Mouse (Mus musculus) cerebellum, adult 2 months (tissue): ENCODE results near the gene Entr1.

Source experiments
- CTCF ChIP-seq: fragments of 200-500 bp; IDR thresholded peaks from 2 replicates; pipeline ENCODE4 v1.5.1; 2011; ENCODE audit warnings: low read depth, mild to moderate bottlenecking, control low read depth, low read length, moderate library complexity, borderline replicate concordance; ENCODE audit not compliant: insufficient read depth
- POLR2A ChIP-seq: fragments of 200-500 bp; IDR thresholded peaks from 2 replicates; pipeline ENCODE4 v1.6.1; 2011; ENCODE audit warnings: low read length, control low read depth, borderline replicate concordance; ENCODE audit not compliant: insufficient read depth

DNA sequence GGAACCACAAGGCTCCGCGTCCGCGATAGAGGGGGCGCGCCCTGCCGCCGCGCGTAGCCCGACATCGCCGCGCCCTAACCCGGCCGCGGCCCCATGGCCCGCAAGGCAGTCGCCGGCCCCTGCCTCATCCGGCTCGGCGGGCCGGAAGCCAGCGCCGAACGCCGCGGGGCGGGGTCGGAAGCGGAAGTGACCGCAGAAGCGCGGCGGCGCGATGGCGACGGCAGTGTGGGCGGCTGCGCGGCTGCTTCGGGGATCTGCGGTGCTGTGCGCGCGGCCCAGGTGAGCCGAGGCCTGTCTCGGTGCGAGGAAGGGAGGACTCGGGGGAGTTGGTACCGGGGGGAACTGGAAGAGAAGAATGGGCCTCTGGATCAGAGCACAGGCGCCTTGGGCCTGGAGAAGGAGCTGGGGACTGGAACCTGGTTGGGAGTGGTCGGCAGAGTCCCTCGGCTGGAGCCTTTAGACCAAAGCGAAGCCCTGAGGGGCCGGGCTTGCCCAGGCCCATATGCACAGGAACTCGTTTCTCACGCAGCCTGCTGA lies at the start of gene Entr1, which contains the start of gene Pmpca:
- TF ChIP-seq CTCF (no peak), POLR2A (peak; percentile 84)
